Mouse (Mus musculus) mouse embryonic stem cell (cell line): Measurements from ENCODE around the gene BC049715.
"Not testable (repeated sequence)": the region's sequence is repeated elsewhere in the genome, so short reads cannot be mapped to it uniquely, and the experiment has no call there.

ENCODE experiments used
- in situ Hi-C, 2 experiments: fragments of 300-500 bp; cut with MboI; formaldehyde crosslinking; loops; 1 replicate in 1 of 2; 3 replicates in 1 of 2; pipeline ENCODE4 v1.14.3; 2019 to 2020; ENCODE audit warnings: low sequenced_read_pairs in 2 of 2, low pct_unique_long_range_greater_than_20kb in 1 of 2, mixed read lengths in 1 of 2; ENCODE audit not compliant: unreplicated experiment in 1 of 2

The BC049715 gene

GRCm38 (mm10) chr6:136868921-136869320 lies 41.5 kb downstream of the BC049715 start:
- in situ Hi-C loops: loop anchor here in 1 of 2 experiments (10.0 kb wide), 1 partner anchor 96 kb away; no protein-coding TSS in a partner anchor

GRCm38 (mm10) chr6:136874599-136874998 lies 47.2 kb downstream of the BC049715 start:
- in situ Hi-C loops: no loop called here

- in situ Hi-C loops: no loop called here
Measured at GRCm38 (mm10) chr6:136875670-136876069, 48.2 kb downstream of the BC049715 start, which contains the start of gene Mgp. Gene Mgp, minus strand, starts transcription at chr6:136875823.

GRCm38 (mm10) chr6:136881678-136882077 lies 54.3 kb downstream of the BC049715 start:
- in situ Hi-C loops: no loop called here

- in situ Hi-C loops: no loop called here
Measured at GRCm38 (mm10) chr6:136883431-136883915, 56.0 kb downstream of the BC049715 start.

- in situ Hi-C loops: no loop called here
Measured at GRCm38 (mm10) chr6:136883961-136884360, 56.5 kb downstream of the BC049715 start.

GRCm38 (mm10) chr6:136884766-136885165 lies 57.3 kb downstream of the BC049715 start:
- in situ Hi-C loops: not testable (repeated sequence)

- in situ Hi-C loops: no loop called here
Measured at GRCm38 (mm10) chr6:136887854-136888253, 60.4 kb downstream of the BC049715 start.

GRCm38 (mm10) chr6:136889067-136889466 lies 61.6 kb downstream of the BC049715 start:
- in situ Hi-C loops: no loop called here

- in situ Hi-C loops: no loop called here
Measured at GRCm38 (mm10) chr6:136889554-136889953, 62.1 kb downstream of the BC049715 start.
